Mouse (Mus musculus): ENCODE measurements at regions not wholly inside any gene's neighbourhood (a gene's known extent, or its start where the extent isn't known, plus 50 kb on each side); places are given as distances from the start of the nearest gene placed in this dataset.

GRCm38 (mm10) chr9:43983220-43983619, 60.0 kb upstream of the Thy1 start:
- no peak for DNase-seq

GRCm38 (mm10) chr9:43984181-43985062, 58.8 kb upstream of the Thy1 start:
- peak; percentile 81 to 86 for DNase-seq

- DNase-seq: peak in 1 of 2 experiments; percentile 24
These were observed 55.2 kb upstream of the Thy1 start for GRCm38 (mm10) chr9:43987957-43988356.

GRCm38 (mm10) chr9:43988981-43989860, 54.0 kb upstream of the Thy1 start:
- DNase-seq: no peak

GRCm38 (mm10) chr9:43990124-43990523, 53.1 kb upstream of the Thy1 start:
- no peak for DNase-seq

- DNase-seq: no peak
These were observed 49.8 kb upstream of the Thy1 start for GRCm38 (mm10) chr9:43993221-43993976.

All from thymus, postnatal 36 days (tissue).